Mouse (Mus musculus) liver, postnatal 0 days (tissue): ENCODE results near the gene Gm45618.

Experiments used
- CTCF ChIP-seq: sonication (generic); IDR thresholded peaks from 2 replicates; pipeline ENCODE4 v1.5.1; 2016; ENCODE audit warnings: antibody characterized with exemption, low read depth
- EP300 ChIP-seq: IDR thresholded peaks from 2 replicates; pipeline ENCODE4 v1.6.1; 2016; ENCODE audit warnings: antibody characterized with exemption, low read depth, mild to moderate bottlenecking

GRCm38 (mm10) chr7:142134206-142134995, 13.9 kb upstream of the Gm45618 start:
- TF ChIP-seq CTCF, result peak; percentile 44
- no peak for TF ChIP-seq EP300
